Mouse (Mus musculus) liver, postnatal 0 days (tissue): Measurements from ENCODE around the gene Lipn. TPM values are rescaled to one million over a fixed set of nuclear protein-coding genes. Genes with fewer than 3 reads are reported as not detected.

ENCODE experiments used
- ATAC-seq: fragments of 200-750 bp; cut with Nextera tagmentation; 2 replicates; pipeline ENCODE4 v1.8.0; 2017; ENCODE audit warnings: mild to moderate bottlenecking, moderate library complexity
- DNase-seq: peaks from one replicate; pipeline ENCODE4 v3.0.0-alpha.2; 2016
- H3K27ac ChIP-seq: fragments of 300-500 bp; sonication (generic); 2 replicates; pipeline ENCODE4 v1.5.1; 2014; ENCODE audit warnings: antibody characterized with exemption, moderate library complexity, mild to moderate bottlenecking, low read depth
- H3K27me3 ChIP-seq: fragments of 300-500 bp; sonication (generic); 2 replicates; pipeline ENCODE4 v1.6.1; 2014; ENCODE audit warnings: low read length, control low read depth, mixed read lengths; ENCODE audit not compliant: insufficient read depth
- H3K36me3 ChIP-seq: fragments of 300-500 bp; sonication (generic); replicated peaks from 2 replicates; pipeline ENCODE4 v1.6.1; 2014; ENCODE audit warnings: mild to moderate bottlenecking, control low read depth, low read length, moderate library complexity, mixed read lengths; ENCODE audit not compliant: insufficient read depth
- H3K4me1 ChIP-seq: fragments of 300-500 bp; sonication (generic); 2 replicates; pipeline ENCODE4 v1.6.1; 2014; ENCODE audit warnings: antibody characterized with exemption, mild to moderate bottlenecking, control low read depth; ENCODE audit not compliant: insufficient read depth
- H3K4me2 ChIP-seq: fragments of 300-500 bp; sonication (generic); 2 replicates; pipeline ENCODE4 v1.6.1; 2014; ENCODE audit warnings: low read depth, mild to moderate bottlenecking, low read length, moderate library complexity, mixed read lengths
- H3K4me3 ChIP-seq: fragments of 300-500 bp; sonication (generic); 2 replicates; pipeline ENCODE4 v1.5.1; 2014; ENCODE audit warnings: low read depth, low read length
- H3K9ac ChIP-seq: fragments of 300-500 bp; sonication (generic); replicated peaks from 2 replicates; pipeline ENCODE4 v1.6.1; 2014; ENCODE audit warnings: mild to moderate bottlenecking, moderate library complexity
- H3K9me3 ChIP-seq: fragments of 300-500 bp; sonication (generic); 2 replicates; pipeline ENCODE4 v1.6.1; 2016; ENCODE audit warnings: mild to moderate bottlenecking, control low read depth, low read length, mixed read lengths
- CTCF ChIP-seq: sonication (generic); IDR thresholded peaks from 2 replicates; pipeline ENCODE4 v1.5.1; 2016; ENCODE audit warnings: antibody characterized with exemption, low read depth
- EP300 ChIP-seq: IDR thresholded peaks from 2 replicates; pipeline ENCODE4 v1.6.1; 2016; ENCODE audit warnings: antibody characterized with exemption, low read depth, mild to moderate bottlenecking
- WGBS: fragments of 180-500 bp; shearing (Covaris S2); extraction: QIAGEN DNeasy Blood & Tissue Kit; methylation state at CpG from one replicate; pipeline ENCODE4 v1.1.7; 2014; ENCODE audit not compliant: insufficient replicate concordance; 5-methylcytosine and 5-hydroxymethylcytosine counted together
- microRNA-seq: library from miRNA; unstranded; fragments of <30 nt; microRNA quantifications from one replicate; pipeline ENCODE4, GENCODE M21; 2016
- polyA plus RNA-seq: library from polyadenylated mRNA; unstranded; fragments of >200 nt; fragmentation: Nextera tagmentation; extraction: Ambion mirVana; gene quantifications from 2 replicates; pipeline ENCODE4 v1.2.1, GENCODE M21; 2015

Lipn gene
- polyA plus RNA-seq, 1 experiment from 2014 or later, result not detected

GRCm38 (mm10) chr19:34120107-34120731 is 53.1 kb downstream of the Lipn start:
- Histone ChIP-seq H3K9me3 (no peaks in the 10 kb centered on the region), H3K36me3 (no peaks in the 10 kb centered on the region), H3K27ac (no peak overlapping the region), H3K27me3 (no peaks in the 10 kb centered on the region), H3K4me1 (no peaks in the 10 kb centered on the region), H3K4me2 (no peak overlapping the region), H3K9ac (no peak overlapping the region), H3K4me3 (no peak overlapping the region)
- TF ChIP-seq CTCF, result no peak
- no peak for TF ChIP-seq EP300
- 34% methylated on average over 3 of the region's 3 CpGs for WGBS
- ATAC-seq (no peak), DNase-seq (no peak)

Small RNA genes lying within 50 kb of the gene (microRNA-seq; reads per million reads assigned to microRNA genes)
- gene Gm23334, result not detected

Other genes starting within 250 kb of the Lipn start
- gene Lipf, start 106.2 kb upstream of the Lipn start, polyA plus RNA-seq, result not detected in 2 replicates
- gene Lipk, start 59.1 kb upstream of the Lipn start, polyA plus RNA-seq, result not detected in 2 replicates
- gene Lipm, start 33.6 kb downstream of the Lipn start, polyA plus RNA-seq, result not detected in 2 replicates
- gene Ankrd22, start 98.7 kb downstream of the Lipn start, polyA plus RNA-seq, result 0.67 and 0.80 TPM in 2 replicates
- 9.2 and 10.3 TPM in 2 replicates for gene Stambpl1, start 124.9 kb downstream of the Lipn start, polyA plus RNA-seq
- 7.3 and 7.7 TPM in 2 replicates for gene Acta2, start 188.2 kb downstream of the Lipn start, polyA plus RNA-seq
- 37.1 and 41.9 TPM in 2 replicates for gene Fas, start 223.3 kb downstream of the Lipn start, polyA plus RNA-seq